Mouse (Mus musculus): ENCODE measurements around the gene B3gnt9.

DNA sequence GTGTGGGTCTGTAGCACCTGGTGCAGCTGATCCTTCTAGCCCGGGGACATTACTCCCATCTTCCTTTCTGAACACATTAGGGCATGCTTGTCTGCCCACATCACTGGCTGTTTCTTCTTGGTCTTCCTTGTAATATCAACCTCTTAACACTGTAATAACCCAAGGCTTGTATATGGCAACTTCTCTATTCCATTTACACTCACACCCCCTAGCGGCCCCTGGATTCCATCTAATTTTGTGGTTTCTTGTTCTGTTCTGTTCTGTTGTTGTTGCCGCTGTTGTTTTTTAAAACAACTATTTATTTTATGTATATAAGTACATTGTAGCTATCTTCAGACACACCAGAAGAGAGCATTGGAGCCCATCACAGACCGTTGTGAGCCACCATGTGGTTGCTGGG is 32.0 kb upstream of the B3gnt9 start:
- TF ChIP-seq CTCF (IDR thresholded peaks at IDR 0.05; ENCODE audit: control insufficient read depth, insufficient read depth, insufficient read length) (no peak), CEBPB (IDR thresholded peaks at IDR 0.05; ENCODE audit: low read depth) (no peak), MYOD1 (IDR thresholded peaks at IDR 0.05; ENCODE audit: control insufficient read depth, insufficient read length, low read depth) (no peak), MAX (IDR thresholded peaks at IDR 0.05) (no peak), FOSL1 (IDR thresholded peaks at IDR 0.05; ENCODE audit: insufficient read depth, low read length, poor library complexity, severe bottlenecking) (no peak)
